Mouse (Mus musculus) embryo, embryonic 10 days (tissue): Measurements from ENCODE around the gene Gpr45.
"Not testable (repeated sequence)": the region's sequence is repeated elsewhere in the genome, so short reads cannot be mapped to it uniquely, and the experiment has no call there.

Experiments
- DNase-seq: peaks from one replicate; pipeline ENCODE4 v3.0.0-alpha.2; 2015; ENCODE audit warnings: low spot score

Gpr45 gene

GRCm38 (mm10) chr1:42952734-42953481, at the start of gene Gpr45:
Gpr45 (plus strand) TSS chr1:42952872.
- DNase-seq, result peak; percentile 58

GRCm38 (mm10) chr1:42905148-42905547, 47.5 kb upstream of the Gpr45 start:
- DNase-seq, result no peak

- no peak for DNase-seq
Measured at GRCm38 (mm10) chr1:42906696-42907095, 46.0 kb upstream of the Gpr45 start.

- no peak for DNase-seq
Measured at GRCm38 (mm10) chr1:42907153-42907552, 45.5 kb upstream of the Gpr45 start.

- DNase-seq, result peak; percentile 77
Measured at GRCm38 (mm10) chr1:42915062-42915461, 37.6 kb upstream of the Gpr45 start.

- DNase-seq, result no peak
Measured at GRCm38 (mm10) chr1:42916719-42917118, 36.0 kb upstream of the Gpr45 start.

GRCm38 (mm10) chr1:42917908-42918307, 34.8 kb upstream of the Gpr45 start:
- DNase-seq, result peak; percentile 62

- DNase-seq, result no peak
Measured at GRCm38 (mm10) chr1:42923924-42924323, 28.7 kb upstream of the Gpr45 start.

- DNase-seq, result no peak
Measured at GRCm38 (mm10) chr1:42933613-42934012, 19.1 kb upstream of the Gpr45 start.

- no peak for DNase-seq
Measured at GRCm38 (mm10) chr1:42948486-42948885, 4.2 kb upstream of the Gpr45 start.

GRCm38 (mm10) chr1:42953482-42953822, 780 bp downstream of the Gpr45 start:
- DNase-seq, result peak; percentile 24

- DNase-seq, result no peak
Measured at GRCm38 (mm10) chr1:42956828-42957227, 4.2 kb downstream of the Gpr45 start.

GRCm38 (mm10) chr1:42983082-42983771, 30.6 kb downstream of the Gpr45 start:
- DNase-seq, result peak; percentile 29

- no peak for DNase-seq
Measured at GRCm38 (mm10) chr1:42984119-42984518, 31.4 kb downstream of the Gpr45 start.

GRCm38 (mm10) chr1:42988996-42989395, 36.3 kb downstream of the Gpr45 start:
- no peak for DNase-seq

GRCm38 (mm10) chr1:43006051-43006514, 53.4 kb downstream of the Gpr45 start:
- DNase-seq, result peak; percentile 39

- no peak for DNase-seq
Measured at GRCm38 (mm10) chr1:43006524-43006923, 53.9 kb downstream of the Gpr45 start.

GRCm38 (mm10) chr1:43010461-43010860, 57.8 kb downstream of the Gpr45 start:
- peak; percentile 5 for DNase-seq

- DNase-seq, result not testable (repeated sequence)
Measured at GRCm38 (mm10) chr1:43015153-43015685, 62.5 kb downstream of the Gpr45 start.

- DNase-seq, result no peak
Measured at GRCm38 (mm10) chr1:43036014-43036413, 83.3 kb downstream of the Gpr45 start.

GRCm38 (mm10) chr1:43042271-43042670, 89.6 kb downstream of the Gpr45 start:
- no peak for DNase-seq

- no peak for DNase-seq
Measured at GRCm38 (mm10) chr1:43045204-43045982, 92.7 kb downstream of the Gpr45 start.
